Mouse (Mus musculus) embryonic facial prominence, embryonic 12.5 days (tissue): ENCODE measurements around the gene Rsu1. TPM values are rescaled to one million over a fixed set of nuclear protein-coding genes. Genes with fewer than 3 reads are reported as not detected.
"Not testable (repeated sequence)": the region's sequence is repeated elsewhere in the genome, so short reads cannot be mapped to it uniquely, and the experiment has no call there.

Experiments used
- ATAC-seq: fragments of 200-750 bp; cut with Nextera tagmentation; 2 replicates; pipeline ENCODE4 v1.8.0; 2017; ENCODE audit not compliant: insufficient number of reproducible peaks, insufficient read depth, low FRiP score, low TSS enrichment
- H3K27ac ChIP-seq: fragments of 300-500 bp; sonication (generic); 2 replicates; pipeline ENCODE4 v1.5.1; 2016; ENCODE audit warnings: mild to moderate bottlenecking
- H3K27me3 ChIP-seq: fragments of 300-500 bp; sonication (generic); 2 replicates; pipeline ENCODE4 v1.6.1; 2016; ENCODE audit warnings: mild to moderate bottlenecking, moderate library complexity
- H3K36me3 ChIP-seq: fragments of 300-500 bp; sonication (generic); 2 replicates; pipeline ENCODE4 v1.6.1; 2016; ENCODE audit warnings: mild to moderate bottlenecking
- H3K4me1 ChIP-seq: fragments of 300-500 bp; sonication (generic); 2 replicates; pipeline ENCODE4 v1.6.1; 2016
- H3K4me2 ChIP-seq: fragments of 300-500 bp; sonication (generic); replicated peaks from 2 replicates; pipeline ENCODE4 v1.6.1; 2016; ENCODE audit warnings: mild to moderate bottlenecking, moderate library complexity
- H3K4me3 ChIP-seq: fragments of 300-500 bp; sonication (generic); 2 replicates; pipeline ENCODE4 v1.5.1; 2016; ENCODE audit warnings: mild to moderate bottlenecking
- H3K9ac ChIP-seq: fragments of 300-500 bp; sonication (generic); 2 replicates; pipeline ENCODE4 v1.6.1; 2016; ENCODE audit warnings: mild to moderate bottlenecking, moderate library complexity
- H3K9me3 ChIP-seq: fragments of 300-500 bp; sonication (generic); 2 replicates; pipeline ENCODE4 v1.6.1; 2016; ENCODE audit warnings: mild to moderate bottlenecking, moderate library complexity
- WGBS: fragments of 180-500 bp; shearing (Covaris S2); methylation state at CpG from one replicate; pipeline ENCODE4 v1.1.7; 2016; 5-methylcytosine and 5-hydroxymethylcytosine counted together
- polyA plus RNA-seq: library from polyadenylated mRNA; unstranded; fragments of >200 nt; fragmentation: Nextera tagmentation; extraction: Ambion mirVana; gene quantifications from 2 replicates; pipeline ENCODE4 v1.2.1, GENCODE M21; 2016

The Rsu1 gene
- polyA plus RNA-seq, 1 experiment from 2014 or later = 119 TPM

- Histone ChIP-seq H3K27me3 (no peaks in the 10 kb centered on the region), H3K27ac (no peak overlapping the region), H3K9ac (no peak overlapping the region), H3K36me3 (no peaks in the 10 kb centered on the region), H3K9me3 (no peaks in the 10 kb centered on the region), H3K4me3 (no peak overlapping the region), H3K4me2 (no peak overlapping the region), H3K4me1 (no peaks in the 10 kb centered on the region)
- no peak for ATAC-seq
- WGBS = 89% methylated on average over 3 of the region's 3 CpGs
These were observed 88.1 kb downstream of the Rsu1 start for GRCm38 (mm10) chr2:13183124-13183523.

GRCm38 (mm10) chr2:13181899-13182298 is 89.3 kb downstream of the Rsu1 start:
- H3K4me3 ChIP-seq, H3K9me3 ChIP-seq, H3K4me1 ChIP-seq, H3K9ac ChIP-seq, H3K27ac ChIP-seq, H3K4me2 ChIP-seq, ATAC-seq, H3K36me3 ChIP-seq, H3K27me3 ChIP-seq: not testable (repeated sequence)
- WGBS = 71% methylated on average over 1 of the region's 3 CpGs

- Histone ChIP-seq H3K4me1 (no peaks in the 10 kb centered on the region), H3K9ac (no peak overlapping the region), H3K9me3 (no peaks in the 10 kb centered on the region), H3K27ac (no peak overlapping the region), H3K4me2 (no peak overlapping the region), H3K36me3 (no peaks in the 10 kb centered on the region), H3K4me3 (no peak overlapping the region), H3K27me3 (no peaks in the 10 kb centered on the region)
- WGBS = 92% methylated on average over 10 of the region's 10 CpGs
- no peak for ATAC-seq
These were observed 93.4 kb downstream of the Rsu1 start for GRCm38 (mm10) chr2:13177698-13178395.

- no peak overlapping the region for H3K4me2 ChIP-seq
- no peak for ATAC-seq
These were observed 95.0 kb downstream of the Rsu1 start for GRCm38 (mm10) chr2:13176304-13176620.

GRCm38 (mm10) chr2:13175536-13176303 is 95.5 kb downstream of the Rsu1 start:
- Histone ChIP-seq H3K9ac (no peak overlapping the region), H3K4me1 (no peaks in the 10 kb centered on the region), H3K36me3 (no peaks in the 10 kb centered on the region), H3K9me3 (no peaks in the 10 kb centered on the region), H3K27me3 (no peaks in the 10 kb centered on the region), H3K4me2 (no peak overlapping the region), H3K4me3 (no peak overlapping the region), H3K27ac (no peak overlapping the region)
- peak; percentile 69 for ATAC-seq
- 71% methylated on average over 28 of the region's 28 CpGs for WGBS

More at GRCm38 (mm10) chr2:13176304-13176620, 95.0 kb downstream of the Rsu1 start:
- Histone ChIP-seq H3K27me3 (no peaks in the 10 kb centered on the region), H3K4me1 (no peaks in the 10 kb centered on the region), H3K4me3 (no peak overlapping the region), H3K9ac (no peak overlapping the region), H3K36me3 (no peaks in the 10 kb centered on the region), H3K9me3 (no peaks in the 10 kb centered on the region), H3K27ac (no peak overlapping the region)
- WGBS = 84% methylated on average over 4 of the region's 4 CpGs

- Histone ChIP-seq H3K4me2 (no peak overlapping the region), H3K4me3 (no peak overlapping the region), H3K4me1 (no peaks in the 10 kb centered on the region), H3K9ac (no peak overlapping the region), H3K27ac (no peak overlapping the region), H3K9me3 (no peaks in the 10 kb centered on the region), H3K27me3 (no peaks in the 10 kb centered on the region), H3K36me3 (no peaks in the 10 kb centered on the region)
- no peak for ATAC-seq
- 77% methylated on average over 7 of the region's 7 CpGs for WGBS
These were observed 96.8 kb downstream of the Rsu1 start for GRCm38 (mm10) chr2:13174461-13174860.

GRCm38 (mm10) chr2:13170651-13171050 is 100.6 kb downstream of the Rsu1 start:
- H3K4me3 ChIP-seq = no peak overlapping the region
- no peak for ATAC-seq
- H3K27me3 ChIP-seq = no peaks in the 10 kb centered on the region
- WGBS = 82% methylated on average over 5 of the region's 5 CpGs
- no peaks in the 10 kb centered on the region for H3K36me3 ChIP-seq
- H3K4me1 ChIP-seq = no peaks in the 10 kb centered on the region
- H3K9ac ChIP-seq = no peak overlapping the region
- H3K4me2 ChIP-seq = no peak overlapping the region
- H3K27ac ChIP-seq = no peak overlapping the region
- H3K9me3 ChIP-seq = no peaks in the 10 kb centered on the region

GRCm38 (mm10) chr2:13169962-13170361 is 101.3 kb downstream of the Rsu1 start:
- no peaks in the 10 kb centered on the region for H3K36me3 ChIP-seq
- ATAC-seq = no peak

GRCm38 (mm10) chr2:13169158-13169890 is 101.9 kb downstream of the Rsu1 start:
- Histone ChIP-seq H3K4me2 (no peak overlapping the region), H3K36me3 (no peaks in the 10 kb centered on the region), H3K27ac (no peak overlapping the region), H3K9me3 (no peaks in the 10 kb centered on the region), H3K9ac (no peak overlapping the region), H3K4me1 (no peaks in the 10 kb centered on the region), H3K27me3 (no peaks in the 10 kb centered on the region), H3K4me3 (no peak overlapping the region)
- no peak for ATAC-seq
- 73% methylated on average over 4 of the region's 4 CpGs for WGBS

More at GRCm38 (mm10) chr2:13169962-13170361, 101.3 kb downstream of the Rsu1 start:
- no peak overlapping the region for H3K27ac ChIP-seq
- H3K4me1 ChIP-seq = no peaks in the 10 kb centered on the region
- H3K9ac ChIP-seq = no peak overlapping the region
- no peak overlapping the region for H3K4me3 ChIP-seq
- H3K27me3 ChIP-seq = no peaks in the 10 kb centered on the region
- no peaks in the 10 kb centered on the region for H3K9me3 ChIP-seq
- H3K4me2 ChIP-seq = no peak overlapping the region
- 90% methylated on average over 6 of the region's 6 CpGs for WGBS

- Histone ChIP-seq H3K36me3 (no peaks in the 10 kb centered on the region), H3K9me3 (no peaks in the 10 kb centered on the region), H3K27ac (no peak overlapping the region), H3K4me1 (no peaks in the 10 kb centered on the region), H3K4me2 (no peak overlapping the region), H3K4me3 (no peak overlapping the region), H3K9ac (no peak overlapping the region), H3K27me3 (no peaks in the 10 kb centered on the region)
- 33% methylated on average over 5 of the region's 5 CpGs for WGBS
- no peak for ATAC-seq
These were observed 102.5 kb downstream of the Rsu1 start for GRCm38 (mm10) chr2:13168743-13169142.

GRCm38 (mm10) chr2:13161717-13162116 is 109.5 kb downstream of the Rsu1 start:
- whole genome bisulfite sequencing = 80% methylated on average over 2 of the region's 2 CpGs
- Histone ChIP-seq H3K4me2 (no peak overlapping the region), H3K9ac (no peak overlapping the region), H3K4me3 (no peak overlapping the region), H3K27me3 (no peaks in the 10 kb centered on the region), H3K27ac (no peak overlapping the region), H3K36me3 (no peaks in the 10 kb centered on the region), H3K9me3 (no peaks in the 10 kb centered on the region), H3K4me1 (no peaks in the 10 kb centered on the region)
- no peak for ATAC-seq

GRCm38 (mm10) chr2:13145245-13145644 is 126.0 kb downstream of the Rsu1 start:
- 92% methylated on average over 6 of the region's 6 CpGs for WGBS
- H3K9me3 ChIP-seq = no peaks in the 10 kb centered on the region
- H3K36me3 ChIP-seq = no peaks in the 10 kb centered on the region
- H3K27ac ChIP-seq = no peak overlapping the region
- no peak overlapping the region for H3K9ac ChIP-seq
- no peak overlapping the region for H3K4me3 ChIP-seq
- H3K4me1 ChIP-seq = no peaks in the 10 kb centered on the region
- H3K4me2 ChIP-seq = no peak overlapping the region
- ATAC-seq = no peak
- H3K27me3 ChIP-seq = no peaks in the 10 kb centered on the region
